In the genomic region with DNA sequence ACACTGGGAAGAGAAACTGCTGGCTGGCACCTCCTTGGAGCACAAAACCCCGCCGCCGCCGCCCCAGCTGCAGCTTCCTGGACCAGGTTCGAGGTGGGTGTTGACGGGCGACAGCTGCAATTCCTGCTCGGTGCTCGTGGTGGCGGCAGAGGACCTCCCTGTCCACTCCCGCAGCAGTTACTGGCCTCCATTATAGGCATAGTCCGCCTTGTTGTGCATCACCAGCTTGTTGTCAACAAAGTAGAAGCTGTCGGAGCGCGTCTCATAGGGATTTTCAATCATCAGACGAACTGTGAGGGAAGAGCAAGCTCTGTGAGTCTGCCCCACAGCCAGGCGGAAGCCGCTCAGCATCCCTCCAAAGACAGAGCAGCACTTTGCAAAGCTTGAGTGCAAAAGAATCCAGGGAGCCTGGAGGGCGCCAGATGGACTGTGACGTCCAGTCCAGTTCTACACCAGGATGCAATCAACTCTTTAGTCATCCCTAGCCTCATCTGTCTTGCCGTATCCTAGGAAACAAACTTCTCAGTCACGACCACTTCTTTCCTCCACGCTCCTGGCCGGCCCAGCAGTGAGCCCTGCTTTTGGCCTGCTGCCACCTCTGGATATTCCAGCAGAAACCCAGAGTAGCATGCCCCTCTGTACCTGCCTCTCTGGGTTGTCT, we compare ENCODE assay signal across 8 mouse cellular contexts. TPM values are rescaled to one million over a fixed set of nuclear protein-coding genes. Genes with fewer than 3 reads are reported as not detected.
A peak's percentile ranks its signal among the peaks of the same experiment; 100 is the strongest.
DNase-seq lines count a peak whose midpoint lies in the region; ATAC-seq and TF ChIP-seq lines count a peak whose summit lies in the region.

No protein-coding gene starts in this region.

- peak; percentile 77 for ATAC-seq in forebrain, embryonic 15.5 days (replicated peaks)
- peak; percentile 79 for ATAC-seq in lung, embryonic 14.5 days (ENCODE audit: insufficient read depth)

- H3K4me2 ChIP-seq in forebrain, embryonic 15.5 days (replicated peaks): no peak overlapping the region
- H3K4me2 ChIP-seq in lung, embryonic 14.5 days: no peak overlapping the region

- peak; percentile 97 for TF ChIP-seq CTCF in layer of hippocampus, adult 2 months (conservative IDR thresholded peaks at IDR 0.05)
- TF ChIP-seq CTCF in lung, embryonic 14.5 days (IDR thresholded peaks at IDR 0.05; ENCODE audit: low read depth): peak; percentile 96
- TF ChIP-seq CTCF in olfactory bulb, adult 2 months (IDR thresholded peaks at IDR 0.05; ENCODE audit: insufficient read depth, low read depth, low read length): peak; percentile 87

- no peaks in the 10 kb centered on the region for H3K27me3 ChIP-seq in forebrain, embryonic 15.5 days
- no peaks in the 10 kb centered on the region for H3K27me3 ChIP-seq in lung, embryonic 14.5 days (ENCODE audit: insufficient read depth, low read length)

- no peak overlapping the region for H3K4me3 ChIP-seq in forebrain, embryonic 15.5 days
- no peak overlapping the region; the same call in 1 of the 2 replicates for H3K4me3 ChIP-seq in layer of hippocampus, adult 2 months
- no peak overlapping the region for H3K4me3 ChIP-seq in lung, embryonic 14.5 days (ENCODE audit: low read depth, low read length)
- no peak overlapping the region for H3K4me3 ChIP-seq in olfactory bulb, adult 2 months (ENCODE audit: insufficient read depth, low read depth, low read length)

- peaks cover 11% of the 10 kb centered on the region for H3K4me1 ChIP-seq in forebrain, embryonic 15.5 days
- H3K4me1 ChIP-seq in lung, embryonic 14.5 days (ENCODE audit: insufficient read depth): no peaks in the 10 kb centered on the region
- H3K4me1 ChIP-seq in olfactory bulb, adult 2 months (ENCODE audit: control insufficient read depth, insufficient read depth, low read length): peaks cover 14% of the 10 kb centered on the region

- H3K27ac ChIP-seq in forebrain, embryonic 15.5 days (replicated peaks): peak overlapping the region; percentile 62
- H3K27ac ChIP-seq in layer of hippocampus, adult 2 months: peak overlapping the region; percentile 78
- H3K27ac ChIP-seq in lung, embryonic 14.5 days (ENCODE audit: low read depth): 0 out of 2 replicates have a peak overlapping the region, but pooled peaks have one; percentile 2
- no peak overlapping the region for H3K27ac ChIP-seq in olfactory bulb, adult 2 months (ENCODE audit: insufficient read depth, low read depth, low read length)

- TF ChIP-seq POLR2A in olfactory bulb, adult 2 months (IDR thresholded peaks at IDR 0.05; ENCODE audit: insufficient read depth, low read depth, low read length): no peak

- 17% methylated on average over 24 of the region's 24 CpGs for WGBS in forebrain, embryonic 15.5 days
- 16% methylated on average over 24 of the region's 24 CpGs for WGBS in lung, embryonic 14.5 days
- 14% methylated on average over 24 of the region's 24 CpGs for WGBS in olfactory bulb, adult 2 months

- no peak overlapping the region for H3K9ac ChIP-seq in forebrain, embryonic 15.5 days (replicated peaks)
- no peak overlapping the region; the same call in 1 of the 2 replicates for H3K9ac ChIP-seq in lung, embryonic 14.5 days

- DNase-seq in MEL-GATA-1-ER (ENCODE audit: extremely low read depth, low read depth): peak; percentile 36
- DNase-seq in cerebellum, adult 11-12 months: peak; percentile 87
- peak; percentile 87 to 88 for DNase-seq in heart, postnatal 36 days
- DNase-seq in layer of hippocampus, adult 2 months (ENCODE audit: low spot score in 2 of 2): peak; percentile 84 to 88
- DNase-seq in lung, embryonic 14.5 days: peak; percentile 90
- peak; percentile 86 for DNase-seq in thymus, postnatal 0 days (ENCODE audit: low spot score)

- H3K36me3 ChIP-seq in forebrain, embryonic 15.5 days: peaks cover 35% of the 10 kb centered on the region
- peaks cover 66% of the 10 kb centered on the region for H3K36me3 ChIP-seq in lung, embryonic 14.5 days (ENCODE audit: insufficient read depth)

- intact Hi-C loops in heart, postnatal 36 days (cut with DNase I): loop anchor here (1.0 to 10.0 kb wide), 5 partner anchors 37 to 319 kb away; a partner anchor contains a TSS

- no peaks in the 10 kb centered on the region for H3K9me3 ChIP-seq in forebrain, embryonic 15.5 days
- no peaks in the 10 kb centered on the region for H3K9me3 ChIP-seq in lung, embryonic 14.5 days (ENCODE audit: low read depth, low read length)

RNA-seq across cellular contexts. Expression of a gene that starts 6.2 kb away (rescaled TPM):
- 22.3 and 24.1 TPM in 2 replicates for polyA plus RNA-seq in forebrain, embryonic 15.5 days (2015; fragmentation: Nextera tagmentation; extraction: Ambion mirVana)
- total RNA-seq in heart, postnatal 36 days (2021): 100 to 1,000 TPM; 203 to 239 TPM
- 1 to 10 TPM; 6.5 to 7.3 TPM for total RNA-seq in layer of hippocampus, adult 2 months (2021)
- 43.8 and 46.9 TPM in 2 replicates for polyA plus RNA-seq in lung, embryonic 14.5 days (2014; fragmentation: Nextera tagmentation; extraction: Ambion mirVana)
- polyA plus RNA-seq in olfactory bulb, adult 2 months (2012; ENCODE audit: insufficient read depth, insufficient read length, low replicate concordance, missing spikeins): not detected in 2 replicates
- polyA plus RNA-seq in thymus, postnatal 0 days (2015; fragmentation: Nextera tagmentation; extraction: Ambion mirVana): 51.6 and 58.6 TPM in 2 replicates

RNA-seq across cellular contexts. Expression of a gene that starts 9.4 kb away (rescaled TPM):
- 44.4 and 46.2 TPM in 2 replicates for polyA plus RNA-seq in forebrain, embryonic 15.5 days (2015; fragmentation: Nextera tagmentation; extraction: Ambion mirVana)
- 10 to 100 TPM; 17.7 to 21.3 TPM for total RNA-seq in heart, postnatal 36 days (2021)
- total RNA-seq in layer of hippocampus, adult 2 months (2021): 10 to 100 TPM; 25.9 to 28.0 TPM
- polyA plus RNA-seq in lung, embryonic 14.5 days (2014; fragmentation: Nextera tagmentation; extraction: Ambion mirVana): 41.9 and 45.4 TPM in 2 replicates
- polyA plus RNA-seq in olfactory bulb, adult 2 months (2012; ENCODE audit: insufficient read depth, insufficient read length, low replicate concordance, missing spikeins): not detected in 2 replicates
- polyA plus RNA-seq in thymus, postnatal 0 days (2015; fragmentation: Nextera tagmentation; extraction: Ambion mirVana): 25.0 and 27.5 TPM in 2 replicates

RNA-seq across cellular contexts. Expression of a gene that starts 27.2 kb away (rescaled TPM):
- 34.6 and 35.0 TPM in 2 replicates for polyA plus RNA-seq in forebrain, embryonic 15.5 days (2015; fragmentation: Nextera tagmentation; extraction: Ambion mirVana)
- total RNA-seq in heart, postnatal 36 days (2021): not detected
- total RNA-seq in layer of hippocampus, adult 2 months (2021): not detected
- polyA plus RNA-seq in lung, embryonic 14.5 days (2014; fragmentation: Nextera tagmentation; extraction: Ambion mirVana): 36.4 and 36.5 TPM in 2 replicates
- polyA plus RNA-seq in olfactory bulb, adult 2 months (2012; ENCODE audit: insufficient read depth, insufficient read length, low replicate concordance, missing spikeins): not detected in 2 replicates
- polyA plus RNA-seq in thymus, postnatal 0 days (2015; fragmentation: Nextera tagmentation; extraction: Ambion mirVana): 26.4 and 27.2 TPM in 2 replicates

RNA-seq across cellular contexts. Expression of a gene that starts 32.6 kb away (rescaled TPM):
- 22.7 and 27.7 TPM in 2 replicates for polyA plus RNA-seq in forebrain, embryonic 15.5 days (2015; fragmentation: Nextera tagmentation; extraction: Ambion mirVana)
- 10 to 100 TPM; 73.4 to 93.0 TPM for total RNA-seq in heart, postnatal 36 days (2021)
- 10 to 100 TPM; 75.7 to 84.7 TPM for total RNA-seq in layer of hippocampus, adult 2 months (2021)
- 72.4 and 81.1 TPM in 2 replicates for polyA plus RNA-seq in lung, embryonic 14.5 days (2014; fragmentation: Nextera tagmentation; extraction: Ambion mirVana)
- 76.8 TPM in 1 of 2 replicates, not detected in the other for polyA plus RNA-seq in olfactory bulb, adult 2 months (2012; ENCODE audit: insufficient read depth, insufficient read length, low replicate concordance, missing spikeins)
- 25.2 and 26.9 TPM in 2 replicates for polyA plus RNA-seq in thymus, postnatal 0 days (2015; fragmentation: Nextera tagmentation; extraction: Ambion mirVana)

Comparison
In these comparisons a context has a peak if more than half of its experiments do, and no peak if none do; other contexts are left out.
1. DNase-seq: peak in every context shown above with its lines; median percentile 90 in lung, embryonic 14.5 days; 88 in heart, postnatal 36 days; 87 in cerebellum, adult 11-12 months; 86 in layer of hippocampus, adult 2 months; 86 in thymus, postnatal 0 days; 36 in MEL-GATA-1-ER.
2. RNA of a gene that starts 6.2 kb away (polyA plus RNA-seq): 51.6 to 58.6 TPM in thymus, postnatal 0 days, 43.8 to 46.9 TPM in lung, embryonic 14.5 days and 22.3 to 24.1 TPM in forebrain, embryonic 15.5 days; not detected in olfactory bulb, adult 2 months; every median in the first group is over 10 times any median in the second.
3. RNA of a gene that starts 27.2 kb away (polyA plus RNA-seq): 36.4 to 36.5 TPM in lung, embryonic 14.5 days, 34.6 to 35.0 TPM in forebrain, embryonic 15.5 days and 26.4 to 27.2 TPM in thymus, postnatal 0 days; not detected in olfactory bulb, adult 2 months; every median in the first group is over 10 times any median in the second.
4. Peak in every context shown above with its lines, with median percentiles within 50 percentile points of each other: CTCF ChIP-seq.